ENCODE assay signal across 14 mouse cellular contexts in the genomic region with DNA sequence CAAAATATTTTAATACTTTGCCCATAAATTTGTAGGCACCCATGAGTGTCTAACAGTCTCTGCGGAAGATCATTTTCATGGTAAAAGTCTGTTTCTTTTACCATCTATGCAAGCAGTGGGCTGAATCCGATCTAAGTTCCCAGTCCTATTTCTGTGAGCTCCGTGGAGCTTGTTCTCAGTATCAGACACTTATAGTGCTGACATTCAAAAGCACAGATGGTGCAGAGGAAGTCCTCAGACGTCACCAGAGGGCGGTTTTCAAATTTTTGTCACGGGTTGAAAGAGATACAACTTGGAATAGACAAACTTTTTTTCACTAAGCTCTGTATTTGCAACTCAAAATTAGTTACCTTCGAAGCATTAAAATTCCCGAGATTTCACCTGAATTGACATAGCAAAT.
DNase-seq lines count a peak whose midpoint lies in the region; ATAC-seq lines count a peak whose summit lies in the region.
"Had no signal": no experiment of that assay in that cellular context is flagged by ENCODE, and none has a peak within 500 bp of the region (broad histone marks: within the 10 kb centered on the region; RNA-seq: fewer than 3 reads in every experiment).

No protein-coding gene starts in this region.

- no peak overlapping the region for H3K9ac ChIP-seq in forebrain, embryonic 14.5 days (ENCODE audit: low read length)
- H3K9ac ChIP-seq in forebrain, embryonic 15.5 days (replicated peaks), result no peak overlapping the region
- H3K9ac ChIP-seq: embryonic facial prominence, embryonic 15.5 days; forebrain, embryonic 13.5 days; liver, embryonic 14.5 days; midbrain, embryonic 12.5 days had no signal

- no peak overlapping the region for H3K4me3 ChIP-seq in forebrain, embryonic 14.5 days (ENCODE audit: low read depth, low read length)
- no peak overlapping the region for H3K4me3 ChIP-seq in forebrain, embryonic 15.5 days
- H3K4me3 ChIP-seq: embryonic facial prominence, embryonic 15.5 days; forebrain, embryonic 13.5 days; midbrain, embryonic 12.5 days had no signal

- no peak overlapping the region for H3K27ac ChIP-seq in forebrain, embryonic 14.5 days (ENCODE audit: low read depth, low read length)
- H3K27ac ChIP-seq in forebrain, embryonic 15.5 days (replicated peaks), result no peak overlapping the region
- H3K27ac ChIP-seq: embryonic facial prominence, embryonic 15.5 days; forebrain, embryonic 13.5 days; liver, embryonic 14.5 days; midbrain, embryonic 12.5 days had no signal

- WGBS in forebrain, embryonic 14.5 days, result 73% methylated on average over 8 of the region's 8 CpGs
- 68% methylated on average over 8 of the region's 8 CpGs for WGBS in forebrain, embryonic 15.5 days

- no peaks in the 10 kb centered on the region for H3K27me3 ChIP-seq in forebrain, embryonic 14.5 days (replicated peaks; ENCODE audit: control insufficient read depth, insufficient read depth, low read length)
- no peaks in the 10 kb centered on the region for H3K27me3 ChIP-seq in forebrain, embryonic 15.5 days
- H3K27me3 ChIP-seq: embryonic facial prominence, embryonic 15.5 days; forebrain, embryonic 13.5 days; midbrain, embryonic 12.5 days had no signal

- no peaks in the 10 kb centered on the region for H3K9me3 ChIP-seq in forebrain, embryonic 14.5 days (replicated peaks; ENCODE audit: control insufficient read depth, low read length)
- H3K9me3 ChIP-seq in forebrain, embryonic 15.5 days, result no peaks in the 10 kb centered on the region
- H3K9me3 ChIP-seq: embryonic facial prominence, embryonic 15.5 days; forebrain, embryonic 13.5 days; midbrain, embryonic 12.5 days had no signal

- no peak for ATAC-seq in forebrain, embryonic 14.5 days
- ATAC-seq in forebrain, embryonic 15.5 days (replicated peaks), result no peak
- ATAC-seq in erythroblast, adult 5-6 weeks (replicated peaks; ENCODE audit: low FRiP score, poor library complexity, severe bottlenecking), result no peak
- ATAC-seq: forebrain, embryonic 13.5 days; hindbrain, embryonic 16.5 days had no signal

- DNase-seq in forebrain, embryonic 14.5 days (ENCODE audit: low spot score), result peak; percentile 3
- peak; percentile 73 to 88 for DNase-seq in layer of hippocampus, adult 18-20 months (ENCODE audit: low spot score in 2 of 2)
- peak; percentile 69 to 89 for DNase-seq in left cerebral cortex, adult 9 months (ENCODE audit: low spot score in 2 of 2)
- peak; percentile 78 for DNase-seq in right cerebral cortex, postnatal 25 days
- DNase-seq in spleen, postnatal 14 days (ENCODE audit: low spot score in 2 of 2), result no peak
- DNase-seq in testis, postnatal 14 days (ENCODE audit: low spot score), result no peak
- DNase-seq: adrenal gland, adult 2 months had no signal

- H3K36me3 ChIP-seq in forebrain, embryonic 14.5 days (ENCODE audit: control insufficient read depth, insufficient read depth, low read length), result no peaks in the 10 kb centered on the region
- H3K36me3 ChIP-seq in forebrain, embryonic 15.5 days, result no peaks in the 10 kb centered on the region
- H3K36me3 ChIP-seq: embryonic facial prominence, embryonic 15.5 days; midbrain, embryonic 12.5 days had no signal

- no peak overlapping the region for H3K4me2 ChIP-seq in forebrain, embryonic 14.5 days (ENCODE audit: low read length)
- H3K4me2 ChIP-seq in forebrain, embryonic 15.5 days (replicated peaks), result no peak overlapping the region
- H3K4me2 ChIP-seq: embryonic facial prominence, embryonic 15.5 days; forebrain, embryonic 13.5 days; midbrain, embryonic 12.5 days had no signal

- no peaks in the 10 kb centered on the region for H3K4me1 ChIP-seq in forebrain, embryonic 14.5 days (ENCODE audit: control insufficient read depth, insufficient read depth, low read length)
- no peaks in the 10 kb centered on the region for H3K4me1 ChIP-seq in forebrain, embryonic 15.5 days
- H3K4me1 ChIP-seq: embryonic facial prominence, embryonic 15.5 days; forebrain, embryonic 13.5 days; midbrain, embryonic 12.5 days had no signal

Comparison
In these comparisons a context has a peak if more than half of its experiments do, and no peak if none do; other contexts are left out.
1. DNase-seq: peak in forebrain, embryonic 14.5 days (single experiment), layer of hippocampus, adult 18-20 months (2 of 2), left cerebral cortex, adult 9 months (2 of 2) and right cerebral cortex, postnatal 25 days (single experiment); none in spleen, postnatal 14 days (0 of 2) and testis, postnatal 14 days (single experiment).